Mouse (Mus musculus): ENCODE measurements around the gene Kcnc1. TPM values are rescaled to one million over a fixed set of nuclear protein-coding genes. Genes with fewer than 3 reads are reported as not detected.
A peak's percentile ranks its signal among the peaks of the same experiment; 100 is the strongest.

The Kcnc1 gene
- polyA plus RNA-seq (2012; ENCODE audit: insufficient read depth, insufficient read length, low replicate concordance, missing spikeins), result 47.6 and 146 TPM in 2 replicates

DNA sequence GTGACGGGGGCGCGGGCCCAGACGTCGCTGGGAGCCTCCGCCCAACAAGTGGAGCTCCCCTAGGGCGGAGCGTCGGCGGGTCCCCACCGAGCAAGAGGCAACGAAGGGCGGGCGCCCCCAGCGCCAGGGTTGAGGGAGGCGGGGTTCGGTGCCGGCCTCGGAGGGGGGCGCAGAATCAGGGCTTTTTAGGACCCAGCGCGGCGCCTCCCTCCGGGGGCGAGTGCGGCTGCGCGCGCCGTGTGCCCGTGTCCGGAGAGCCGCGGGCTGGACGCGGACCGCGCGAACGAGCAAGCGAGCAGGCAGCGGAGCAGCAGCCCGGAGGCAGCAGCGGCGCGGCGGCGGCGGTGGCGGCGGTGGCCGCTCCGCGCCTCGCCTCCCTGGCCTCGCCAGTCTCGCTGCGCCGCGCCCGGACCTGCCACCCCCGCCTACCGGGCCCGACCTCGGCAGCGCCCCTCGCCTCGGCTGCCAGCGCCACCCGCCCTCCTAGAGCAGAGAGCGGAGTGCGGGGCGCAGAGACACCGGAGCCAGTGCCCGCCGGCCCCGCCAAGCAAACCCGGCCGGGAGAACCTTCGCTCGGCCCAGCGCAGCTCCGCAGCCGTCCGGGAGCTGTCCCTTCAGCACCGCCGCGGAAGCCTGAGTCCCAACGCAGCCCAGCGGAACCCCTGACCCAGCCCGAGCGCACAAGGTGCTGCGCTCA, at the start of gene Kcnc1:
TSS of gene Kcnc1 (plus strand) at position 267 of the 697 bp plus-strand sequence.
- H3K27ac ChIP-seq (ENCODE audit: insufficient read depth, low read depth, low read length), result peak within 1 kb of the TSS; percentile 82
- H3K4me1 ChIP-seq (ENCODE audit: control insufficient read depth, insufficient read depth, low read length), result peaks cover 17% of the 10 kb centered on the region
- 1% methylated on average over 77 of the region's 93 CpGs for whole genome bisulfite sequencing
- TF ChIP-seq POLR2A (IDR thresholded peaks at IDR 0.05; ENCODE audit: insufficient read depth, low read depth, low read length) (peak; percentile 58; the same call in 1 of the 2 replicates), CTCF (IDR thresholded peaks at IDR 0.05; ENCODE audit: insufficient read depth, low read depth, low read length) (no peak)
- peak within 1 kb of the TSS; percentile 64 for H3K4me3 ChIP-seq (ENCODE audit: insufficient read depth, low read depth, low read length)

DNA sequence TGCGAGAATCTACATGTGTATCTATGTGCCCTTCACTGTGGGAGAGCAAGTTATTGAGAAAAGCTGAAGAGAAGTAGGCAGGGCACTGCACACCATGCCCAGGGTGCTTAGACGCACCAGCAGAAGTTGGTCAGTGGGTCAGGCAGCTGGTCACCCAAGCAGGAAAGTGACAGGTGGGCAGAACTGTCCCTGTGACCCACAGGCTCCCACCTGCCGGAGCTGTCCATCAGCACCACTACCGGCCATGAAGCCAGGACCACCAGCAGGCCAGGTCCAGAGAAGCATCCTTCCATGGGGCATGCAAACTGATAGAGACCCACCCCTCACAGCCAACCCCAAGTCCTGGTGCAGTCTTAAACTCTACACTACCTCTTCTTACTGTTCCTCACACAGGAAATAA, 48.6 kb upstream of the Kcnc1 start:
- H3K27ac ChIP-seq (ENCODE audit: insufficient read depth, low read depth, low read length), result no peak overlapping the region
- TF ChIP-seq POLR2A (IDR thresholded peaks at IDR 0.05; ENCODE audit: insufficient read depth, low read depth, low read length) (no peak), CTCF (IDR thresholded peaks at IDR 0.05; ENCODE audit: insufficient read depth, low read depth, low read length) (no peak)
- 83% methylated on average over 4 of the region's 4 CpGs for whole genome bisulfite sequencing
- H3K4me1 ChIP-seq (ENCODE audit: control insufficient read depth, insufficient read depth, low read length), result peaks cover 10% of the 10 kb centered on the region
- no peak overlapping the region for H3K4me3 ChIP-seq (ENCODE audit: insufficient read depth, low read depth, low read length)

DNA sequence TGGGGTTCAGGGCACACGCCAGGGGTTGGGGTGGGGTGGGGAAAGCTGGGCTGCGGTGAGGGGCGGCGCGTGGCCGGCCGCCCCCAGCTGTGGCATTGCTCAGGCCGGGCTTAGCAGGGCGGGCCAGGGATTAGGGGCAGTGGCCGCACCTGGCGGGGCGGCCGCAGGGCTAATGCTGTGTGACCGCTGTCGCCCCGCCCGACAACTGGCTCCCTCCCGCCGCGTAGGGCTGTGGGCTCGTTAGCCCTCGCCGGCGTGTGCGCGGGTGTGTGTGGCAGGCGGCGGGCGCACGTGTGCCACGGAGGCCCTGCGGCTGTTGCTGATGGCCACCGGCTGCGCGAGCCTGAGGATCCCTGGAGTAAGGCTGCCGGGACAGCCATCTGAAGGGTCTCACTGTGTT, 47.5 kb upstream of the Kcnc1 start:
- Histone ChIP-seq H3K4me3 (ENCODE audit: insufficient read depth, low read depth, low read length) (no peak overlapping the region), H3K4me1 (ENCODE audit: control insufficient read depth, insufficient read depth, low read length) (peaks cover 10% of the 10 kb centered on the region), H3K27ac (ENCODE audit: insufficient read depth, low read depth, low read length) (no peak overlapping the region)
- TF ChIP-seq CTCF (IDR thresholded peaks at IDR 0.05; ENCODE audit: insufficient read depth, low read depth, low read length) (no peak), POLR2A (IDR thresholded peaks at IDR 0.05; ENCODE audit: insufficient read depth, low read depth, low read length) (no peak)
- WGBS, result 6% methylated on average over 36 of the region's 36 CpGs

DNA sequence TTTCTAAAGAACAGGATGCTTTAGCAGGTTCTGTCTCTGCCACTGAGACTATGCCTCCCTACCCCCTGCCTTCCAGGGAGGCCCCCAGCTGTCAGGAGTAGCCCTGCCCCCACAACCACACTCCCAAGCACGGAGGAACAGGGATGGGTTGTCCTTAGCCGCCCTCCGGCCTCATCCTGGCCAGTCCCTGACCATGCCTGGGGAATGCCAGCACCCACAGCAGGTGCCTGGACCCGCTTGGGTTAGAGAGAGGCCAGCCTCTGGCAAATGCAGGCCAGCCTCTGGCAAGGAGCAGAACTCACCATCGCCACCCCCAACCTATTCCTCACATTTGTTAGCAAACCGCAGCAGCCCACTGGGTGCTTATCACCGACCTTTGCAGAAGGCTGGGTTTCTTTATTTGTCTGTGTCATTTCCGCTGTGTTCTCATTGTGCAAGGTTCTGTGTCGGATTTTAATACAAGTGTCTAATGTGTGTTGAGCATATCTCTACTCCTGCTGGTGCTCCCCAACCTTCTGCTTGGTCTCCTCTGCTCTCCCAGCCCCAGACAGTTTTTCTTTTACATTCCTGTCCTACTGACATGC, 46.1 kb upstream of the Kcnc1 start:
- no peak overlapping the region for H3K27ac ChIP-seq (ENCODE audit: insufficient read depth, low read depth, low read length)
- H3K4me3 ChIP-seq (ENCODE audit: insufficient read depth, low read depth, low read length), result no peak overlapping the region
- H3K4me1 ChIP-seq (ENCODE audit: control insufficient read depth, insufficient read depth, low read length), result peaks cover 10% of the 10 kb centered on the region
- 67% methylated on average over 9 of the region's 9 CpGs for WGBS
- no peak for TF ChIP-seq POLR2A (IDR thresholded peaks at IDR 0.05; ENCODE audit: insufficient read depth, low read depth, low read length)

DNA sequence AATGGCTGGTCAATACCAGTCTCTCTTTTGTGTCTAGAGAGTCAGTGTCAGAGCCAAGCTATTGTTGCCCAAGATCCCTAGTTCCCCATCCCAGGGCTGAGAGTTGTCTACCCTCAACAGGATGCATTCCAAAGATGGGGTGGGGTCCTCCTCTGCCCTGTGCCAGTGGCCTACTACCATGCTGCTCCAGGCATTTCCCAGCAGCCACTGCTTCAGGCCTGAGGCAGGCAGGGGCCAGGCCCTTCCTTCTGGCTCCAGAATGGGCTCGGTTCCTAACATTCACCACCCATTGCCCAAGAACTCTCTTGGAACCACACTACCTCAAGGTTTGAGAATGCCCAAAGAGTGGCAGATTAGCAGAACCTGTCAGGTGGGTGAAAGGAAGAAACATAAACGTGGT, 43.5 kb upstream of the Kcnc1 start:
- Histone ChIP-seq H3K4me3 (ENCODE audit: insufficient read depth, low read depth, low read length) (no peak overlapping the region), H3K4me1 (ENCODE audit: control insufficient read depth, insufficient read depth, low read length) (peaks cover 10% of the 10 kb centered on the region), H3K27ac (ENCODE audit: insufficient read depth, low read depth, low read length) (no peak overlapping the region)
- WGBS, result 79% methylated on average over 2 of the region's 2 CpGs
- no peak for TF ChIP-seq CTCF (IDR thresholded peaks at IDR 0.05; ENCODE audit: insufficient read depth, low read depth, low read length)
- no peak for TF ChIP-seq POLR2A (IDR thresholded peaks at IDR 0.05; ENCODE audit: insufficient read depth, low read depth, low read length)

DNA sequence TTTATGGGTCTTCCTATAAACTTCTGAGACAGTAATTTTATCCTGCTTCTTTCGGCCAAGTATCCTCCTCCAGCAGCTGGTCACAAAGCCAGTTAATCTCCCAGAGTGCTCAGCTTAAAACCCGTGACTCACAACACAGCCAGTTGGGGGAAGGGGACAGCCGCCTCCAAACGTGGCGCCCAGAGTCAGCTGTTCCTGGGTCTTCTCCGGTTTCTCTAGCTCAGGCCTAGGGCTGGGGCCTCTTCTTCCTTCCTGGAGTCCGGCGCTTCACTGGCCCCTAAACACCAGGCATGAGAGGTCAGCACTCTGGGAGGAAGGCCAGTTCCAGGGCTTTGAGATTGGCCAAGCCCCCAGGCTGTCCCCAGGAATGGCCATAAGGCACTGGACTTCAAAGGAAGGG, 43.1 kb upstream of the Kcnc1 start:
- 69% methylated on average over 8 of the region's 8 CpGs for WGBS
- no peak overlapping the region for H3K27ac ChIP-seq (ENCODE audit: insufficient read depth, low read depth, low read length)
- H3K4me1 ChIP-seq (ENCODE audit: control insufficient read depth, insufficient read depth, low read length), result peaks cover 10% of the 10 kb centered on the region
- TF ChIP-seq CTCF (IDR thresholded peaks at IDR 0.05; ENCODE audit: insufficient read depth, low read depth, low read length) (no peak), POLR2A (IDR thresholded peaks at IDR 0.05; ENCODE audit: insufficient read depth, low read depth, low read length) (no peak)
- no peak overlapping the region for H3K4me3 ChIP-seq (ENCODE audit: insufficient read depth, low read depth, low read length)

DNA sequence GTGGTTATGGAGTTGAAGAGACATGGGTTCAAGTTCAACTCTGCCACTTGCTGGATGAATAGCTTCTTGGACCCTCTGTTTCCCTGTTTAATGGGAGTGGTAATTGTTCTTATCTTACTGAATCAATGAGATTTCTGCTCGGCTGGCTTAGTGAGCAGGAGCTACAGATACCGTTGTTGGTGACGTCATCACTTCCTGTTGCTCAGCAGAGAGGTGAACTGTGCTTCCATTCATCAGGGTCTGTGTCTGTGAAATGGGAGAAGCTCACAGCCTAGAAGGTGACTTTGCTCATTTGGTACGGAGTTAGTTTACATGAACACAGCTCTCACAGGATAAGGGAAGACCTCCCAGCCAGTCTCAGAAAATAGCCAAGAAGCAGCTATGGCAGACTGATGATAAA, 42.4 kb upstream of the Kcnc1 start:
- WGBS, result 61% methylated on average over 4 of the region's 4 CpGs
- no peak overlapping the region for H3K27ac ChIP-seq (ENCODE audit: insufficient read depth, low read depth, low read length)
- TF ChIP-seq CTCF (IDR thresholded peaks at IDR 0.05; ENCODE audit: insufficient read depth, low read depth, low read length) (no peak), POLR2A (IDR thresholded peaks at IDR 0.05; ENCODE audit: insufficient read depth, low read depth, low read length) (no peak)
- peaks cover 6% of the 10 kb centered on the region for H3K4me1 ChIP-seq (ENCODE audit: control insufficient read depth, insufficient read depth, low read length)
- H3K4me3 ChIP-seq (ENCODE audit: insufficient read depth, low read depth, low read length), result no peak overlapping the region

DNA sequence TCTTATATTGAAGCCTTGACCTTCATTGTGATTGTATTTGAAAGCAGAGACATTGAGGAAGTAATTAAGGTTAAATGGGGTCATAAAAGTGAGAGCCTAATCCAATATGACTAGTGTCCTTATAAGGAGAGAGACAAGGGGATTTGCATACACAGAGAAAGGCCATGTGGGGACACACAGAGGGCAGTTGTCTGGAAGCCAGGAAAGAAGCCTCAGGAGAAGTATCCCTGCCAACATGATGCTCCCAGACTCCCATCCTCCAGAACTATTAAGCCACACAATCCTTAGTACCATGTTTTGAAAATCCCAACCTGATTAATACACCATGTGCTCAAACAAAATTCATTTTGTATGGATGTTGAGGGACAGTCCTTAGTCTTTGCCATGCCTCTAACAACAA, 34.5 kb upstream of the Kcnc1 start:
- peaks cover 5% of the 10 kb centered on the region for H3K4me1 ChIP-seq (ENCODE audit: control insufficient read depth, insufficient read depth, low read length)
- no peak for TF ChIP-seq POLR2A (IDR thresholded peaks at IDR 0.05; ENCODE audit: insufficient read depth, low read depth, low read length)
- H3K27ac ChIP-seq (ENCODE audit: insufficient read depth, low read depth, low read length), result no peak overlapping the region
- H3K4me3 ChIP-seq (ENCODE audit: insufficient read depth, low read depth, low read length), result no peak overlapping the region

DNA sequence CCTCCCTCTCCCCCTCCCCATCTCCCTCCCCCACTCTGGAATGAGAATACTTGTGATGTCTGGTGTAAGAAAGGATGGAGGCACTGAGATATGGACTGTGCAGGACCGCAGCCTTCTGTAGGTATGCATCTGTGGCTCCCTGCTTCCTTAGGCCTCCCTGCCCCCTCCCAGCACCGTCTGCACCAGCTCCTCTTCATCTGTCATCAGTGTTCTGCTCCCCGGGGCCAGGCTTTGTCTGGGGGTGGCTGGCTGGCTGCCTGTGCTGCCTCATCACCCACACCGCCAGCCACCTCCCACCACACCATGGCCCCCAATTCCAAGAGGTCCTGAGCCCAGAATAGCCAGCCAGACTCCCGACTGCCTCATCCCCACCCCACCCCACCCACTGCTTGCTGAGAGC, 32.1 kb upstream of the Kcnc1 start:
- Histone ChIP-seq H3K27ac (ENCODE audit: insufficient read depth, low read depth, low read length) (no peak overlapping the region), H3K4me3 (ENCODE audit: insufficient read depth, low read depth, low read length) (no peak overlapping the region), H3K4me1 (ENCODE audit: control insufficient read depth, insufficient read depth, low read length) (peaks cover 5% of the 10 kb centered on the region)
- TF ChIP-seq POLR2A (IDR thresholded peaks at IDR 0.05; ENCODE audit: insufficient read depth, low read depth, low read length) (no peak), CTCF (IDR thresholded peaks at IDR 0.05; ENCODE audit: insufficient read depth, low read depth, low read length) (no peak)
- WGBS, result 31% methylated on average over 5 of the region's 5 CpGs

Data from olfactory bulb, adult 2 months (tissue).